Mouse (Mus musculus) liver, embryonic 15.5 days (tissue): ENCODE measurements at regions not wholly inside any gene's neighbourhood (a gene's known extent, or its start where the extent isn't known, plus 50 kb on each side); places are given as distances from the start of the nearest gene placed in this dataset.
"Not testable (repeated sequence)": the region's sequence is repeated elsewhere in the genome, so short reads cannot be mapped to it uniquely, and the experiment has no call there.

Experiments
- ATAC-seq: fragments of 200-750 bp; cut with Nextera tagmentation; 2 replicates; pipeline ENCODE4 v1.8.0; 2017; ENCODE audit warnings: moderate number of reproducible peaks, mild to moderate bottlenecking, moderate library complexity; ENCODE audit not compliant: insufficient read depth
- H3K27ac ChIP-seq: fragments of 300-500 bp; sonication (generic); replicated peaks from 2 replicates; pipeline ENCODE4 v1.5.1; 2015; ENCODE audit warnings: mild to moderate bottlenecking, inconsistent platforms
- H3K27me3 ChIP-seq: fragments of 300-500 bp; sonication (generic); 2 replicates; pipeline ENCODE4 v1.6.1; 2015; ENCODE audit warnings: mild to moderate bottlenecking, inconsistent platforms
- H3K36me3 ChIP-seq: fragments of 300-500 bp; sonication (generic); replicated peaks from 2 replicates; pipeline ENCODE4 v1.6.1; 2015; ENCODE audit warnings: moderate library complexity, mild to moderate bottlenecking, inconsistent platforms
- H3K4me1 ChIP-seq: fragments of 300-500 bp; sonication (generic); replicated peaks from 2 replicates; pipeline ENCODE4 v1.6.1; 2015; ENCODE audit warnings: inconsistent platforms
- H3K4me2 ChIP-seq: fragments of 300-500 bp; sonication (generic); 2 replicates; pipeline ENCODE4 v1.6.1; 2015; ENCODE audit warnings: moderate library complexity, mild to moderate bottlenecking, inconsistent platforms
- H3K4me3 ChIP-seq: fragments of 300-500 bp; sonication (generic); replicated peaks from 2 replicates; pipeline ENCODE4 v1.5.1; 2015; ENCODE audit warnings: mild to moderate bottlenecking, inconsistent platforms
- H3K9ac ChIP-seq: fragments of 300-500 bp; sonication (generic); 2 replicates; pipeline ENCODE4 v1.6.1; 2015; ENCODE audit warnings: moderate library complexity, mild to moderate bottlenecking, inconsistent platforms
- H3K9me3 ChIP-seq: fragments of 300-500 bp; sonication (generic); replicated peaks from 2 replicates; pipeline ENCODE4 v1.6.1; 2016; ENCODE audit warnings: inconsistent platforms
- WGBS: fragments of 180-500 bp; shearing (Covaris S2); methylation state at CpG from one replicate; pipeline ENCODE4 v1.1.7; 2015; ENCODE audit warnings: mixed read lengths; ENCODE audit not compliant: insufficient replicate concordance; 5-methylcytosine and 5-hydroxymethylcytosine counted together

- ATAC-seq, result no peak
- H3K4me1 ChIP-seq, result no peaks in the 10 kb centered on the region
- no peak overlapping the region for H3K27ac ChIP-seq
Observed at GRCm38 (mm10) chr14:60544767-60545166, 89.0 kb upstream of the Spata13 start.

DNA sequence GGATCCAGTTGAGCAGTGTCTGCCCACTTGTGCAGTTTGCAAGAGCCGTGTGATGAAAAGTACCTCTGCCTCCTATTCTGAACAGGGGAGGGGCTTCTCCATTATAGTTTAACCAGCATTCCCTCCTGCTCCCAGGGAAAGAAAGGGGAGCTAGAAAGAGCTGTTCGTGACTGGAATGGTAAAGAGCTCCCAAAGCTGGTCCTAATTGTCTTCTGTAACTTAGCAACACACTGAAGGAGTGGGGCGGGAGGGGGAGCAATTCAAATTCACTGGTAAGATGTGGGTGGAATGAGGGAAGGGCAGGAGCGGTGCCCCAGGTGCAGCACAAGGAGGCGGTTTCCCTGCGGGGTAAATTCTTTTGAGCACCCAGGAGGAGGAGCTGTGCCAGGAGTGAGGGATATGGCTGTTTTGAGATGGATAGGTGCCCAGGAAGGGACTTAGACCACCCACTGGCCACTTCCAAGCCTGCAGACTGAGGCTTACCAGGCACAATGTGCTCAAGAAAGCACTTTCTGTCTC lies 79.5 kb upstream of the Spata13 start:
- ATAC-seq, result no peak
- Histone ChIP-seq H3K9me3 (no peaks in the 10 kb centered on the region), H3K4me2 (no peak overlapping the region), H3K4me3 (no peak overlapping the region), H3K4me1 (no peaks in the 10 kb centered on the region), H3K27me3 (no peaks in the 10 kb centered on the region; the same call in 1 of the 2 replicates), H3K36me3 (no peaks in the 10 kb centered on the region), H3K27ac (no peak overlapping the region), H3K9ac (no peak overlapping the region)
- WGBS, result 38% methylated on average over 6 of the region's 6 CpGs

More at GRCm38 (mm10) chr14:60544767-60545166, 89.0 kb upstream of the Spata13 start:
- Histone ChIP-seq H3K9ac (no peak overlapping the region), H3K4me2 (no peak overlapping the region), H3K27me3 (no peaks in the 10 kb centered on the region), H3K4me3 (no peak overlapping the region), H3K36me3 (no peaks in the 10 kb centered on the region), H3K9me3 (no peaks in the 10 kb centered on the region)

DNA sequence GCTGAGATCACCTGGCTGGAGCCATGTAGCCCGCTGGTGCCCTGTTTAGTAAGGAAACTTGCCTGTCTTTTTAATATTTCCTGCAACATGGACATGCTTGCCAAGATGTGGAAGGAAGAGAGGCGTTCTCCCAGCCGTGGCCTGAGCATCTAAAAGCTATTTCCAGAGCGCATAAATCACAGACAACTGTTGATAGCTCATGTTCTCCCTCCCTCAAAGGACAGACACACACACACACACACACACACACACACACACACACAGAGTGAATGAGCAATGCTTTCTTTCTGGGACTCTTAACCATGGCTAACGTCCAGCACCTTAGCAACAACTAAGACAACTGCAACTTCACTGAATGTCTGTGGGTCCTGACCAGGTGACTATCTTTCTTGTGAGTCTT lies 77.3 kb upstream of the Spata13 start:
- 57% methylated on average over 5 of the region's 5 CpGs for WGBS
- ATAC-seq, result no peak

DNA sequence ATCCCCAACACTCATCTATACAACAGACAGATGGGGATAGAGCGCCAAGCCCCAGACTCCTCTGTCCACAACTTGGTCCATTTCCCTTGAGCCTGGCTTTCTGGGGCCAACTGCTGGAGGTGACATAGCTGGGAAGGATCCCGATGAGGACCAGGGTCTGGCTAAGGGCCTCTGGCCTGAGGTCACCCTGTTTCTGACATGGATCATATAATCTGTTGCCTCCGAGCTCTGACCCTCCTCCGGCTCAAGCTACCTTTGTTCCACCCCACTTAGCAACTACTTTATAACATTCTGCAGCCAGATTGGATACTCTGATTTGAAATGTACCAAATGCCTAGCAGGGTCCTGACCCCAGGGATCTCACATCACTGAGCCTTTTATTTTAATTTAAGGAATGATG lies 76.8 kb upstream of the Spata13 start:
- Histone ChIP-seq H3K4me1 (no peaks in the 10 kb centered on the region), H3K9me3 (no peaks in the 10 kb centered on the region), H3K4me3 (no peak overlapping the region), H3K27ac (no peak overlapping the region), H3K36me3 (no peaks in the 10 kb centered on the region), H3K27me3 (no peaks in the 10 kb centered on the region), H3K4me2 (no peak overlapping the region), H3K9ac (no peak overlapping the region)
- WGBS, result 65% methylated on average over 4 of the region's 4 CpGs
- ATAC-seq, result no peak

More for the DNA sequence above, 77.3 kb upstream of the Spata13 start:
- no peak overlapping the region for H3K4me3 ChIP-seq
- no peaks in the 10 kb centered on the region for H3K36me3 ChIP-seq
- no peak overlapping the region for H3K4me2 ChIP-seq
- H3K9ac ChIP-seq, result no peak overlapping the region
- H3K9me3 ChIP-seq, result no peaks in the 10 kb centered on the region
- H3K27me3 ChIP-seq, result no peaks in the 10 kb centered on the region
- no peak overlapping the region for H3K27ac ChIP-seq
- H3K4me1 ChIP-seq, result no peaks in the 10 kb centered on the region

- Histone ChIP-seq H3K4me2 (no peak overlapping the region), H3K4me1 (no peaks in the 10 kb centered on the region), H3K4me3 (no peak overlapping the region), H3K27me3 (no peaks in the 10 kb centered on the region), H3K36me3 (no peaks in the 10 kb centered on the region), H3K27ac (no peak overlapping the region), H3K9me3 (no peaks in the 10 kb centered on the region), H3K9ac (no peak overlapping the region)
- 62% methylated on average over 5 of the region's 5 CpGs for WGBS
- ATAC-seq, result no peak
Observed at GRCm38 (mm10) chr14:60559376-60559775, 74.4 kb upstream of the Spata13 start.

DNA sequence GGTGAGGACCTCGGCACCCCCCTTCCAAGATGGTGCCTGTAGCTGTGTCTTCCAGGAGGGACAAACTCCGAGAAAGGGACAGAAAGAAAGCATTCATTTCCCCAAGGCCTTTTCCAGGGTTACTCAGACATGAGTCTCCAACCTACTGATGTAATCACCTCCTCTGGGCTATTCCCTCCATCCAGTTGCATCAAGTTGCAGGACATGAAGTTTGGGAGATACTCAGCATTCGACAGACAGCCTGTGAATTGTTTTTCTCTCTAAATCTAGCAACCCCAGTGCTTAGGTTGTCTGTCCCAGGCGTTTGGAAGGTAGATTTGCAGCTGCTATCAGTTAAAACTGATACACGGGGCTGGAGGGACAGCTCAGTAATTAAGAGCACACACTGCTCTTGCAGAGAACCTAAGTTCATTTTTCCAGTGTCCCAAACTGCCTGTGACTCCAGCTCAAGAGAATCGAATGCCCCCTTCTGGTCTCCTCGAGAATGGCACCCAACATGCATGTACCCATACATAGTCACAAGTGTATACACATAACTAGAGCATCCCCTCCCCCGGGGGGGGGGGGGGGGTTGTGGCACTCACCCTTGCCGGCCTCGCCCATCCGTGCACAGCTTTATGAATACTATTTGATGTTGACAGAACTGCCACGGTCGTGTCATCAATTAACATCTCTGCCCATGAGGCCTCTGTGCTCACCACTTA lies 73.8 kb upstream of the Spata13 start:
- no peak overlapping the region for H3K4me3 ChIP-seq
- no peak overlapping the region for H3K9ac ChIP-seq
- no peaks in the 10 kb centered on the region for H3K9me3 ChIP-seq
- H3K4me1 ChIP-seq, result no peaks in the 10 kb centered on the region
- no peak overlapping the region for H3K27ac ChIP-seq
- H3K4me2 ChIP-seq, result no peak overlapping the region
- H3K27me3 ChIP-seq, result no peaks in the 10 kb centered on the region
- ATAC-seq, result no peak
- no peaks in the 10 kb centered on the region for H3K36me3 ChIP-seq
- 69% methylated on average over 13 of the region's 13 CpGs for WGBS

GRCm38 (mm10) chr14:60576281-60576680 lies 57.5 kb upstream of the Spata13 start:
- ATAC-seq, result no peak

GRCm38 (mm10) chr14:60580131-60580530 lies 53.7 kb upstream of the Spata13 start:
- H3K27me3 ChIP-seq, H3K4me3 ChIP-seq, H3K36me3 ChIP-seq, H3K4me1 ChIP-seq, ATAC-seq, H3K4me2 ChIP-seq, H3K9me3 ChIP-seq, H3K27ac ChIP-seq, H3K9ac ChIP-seq: not testable (repeated sequence)

More at GRCm38 (mm10) chr14:60576281-60576680, 57.5 kb upstream of the Spata13 start:
- Histone ChIP-seq H3K27me3 (0 out of 2 replicates have a peak, but pooled peaks cover 3% of the 10 kb centered on the region), H3K4me3 (no peak overlapping the region), H3K27ac (no peak overlapping the region), H3K36me3 (no peaks in the 10 kb centered on the region), H3K4me1 (no peaks in the 10 kb centered on the region), H3K9ac (no peak overlapping the region), H3K4me2 (no peak overlapping the region), H3K9me3 (no peaks in the 10 kb centered on the region)
- WGBS, result 58% methylated on average over 5 of the region's 5 CpGs
